Mouse (Mus musculus) erythroblast, embryonic 14.5 days (primary cell): ENCODE data around the gene Sirt4.
"Not testable (repeated sequence)": the region's sequence is repeated elsewhere in the genome, so short reads cannot be mapped to it uniquely, and the experiment has no call there.

Experiments
- GATA1 ChIP-seq: IDR thresholded peaks from 2 replicates; pipeline ENCODE4 v1.6.1; 2012; ENCODE audit warnings: low read length, inconsistent platforms, mixed read lengths
- TAL1 ChIP-seq: IDR thresholded peaks from 3 replicates; pipeline ENCODE4 v1.6.1; 2012; ENCODE audit warnings: low read length, inconsistent platforms, mixed read lengths

DNA sequence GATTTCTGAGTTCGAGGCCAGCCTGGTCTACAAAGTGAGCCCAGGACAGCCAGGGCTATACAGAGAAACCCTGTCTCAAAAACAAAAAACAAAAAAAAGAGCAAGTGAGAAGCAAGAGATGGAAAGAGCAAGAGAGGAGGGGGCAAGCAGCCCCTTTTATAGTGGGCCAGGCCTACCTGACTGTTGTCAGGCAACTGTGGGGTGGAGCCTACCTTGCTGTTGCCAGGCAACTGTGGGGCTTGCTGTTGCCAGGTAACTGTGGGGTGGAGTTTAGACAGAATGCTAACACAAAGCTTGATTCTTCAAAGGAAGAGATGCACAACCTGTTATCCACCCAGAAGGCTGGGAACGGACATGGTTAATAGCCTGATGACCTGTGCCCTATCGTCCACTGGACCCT, 11.1 kb upstream of the Sirt4 start:
- not testable (repeated sequence) for TF ChIP-seq GATA1, TAL1
